Mouse (Mus musculus): Measurements from ENCODE around the gene Sptbn1. TPM values are rescaled to one million over a fixed set of nuclear protein-coding genes. Genes with fewer than 3 reads are reported as not detected.

Gene Sptbn1
- 86.5 and 91.3 TPM in 2 replicates for total RNA-seq (2023)

DNA sequence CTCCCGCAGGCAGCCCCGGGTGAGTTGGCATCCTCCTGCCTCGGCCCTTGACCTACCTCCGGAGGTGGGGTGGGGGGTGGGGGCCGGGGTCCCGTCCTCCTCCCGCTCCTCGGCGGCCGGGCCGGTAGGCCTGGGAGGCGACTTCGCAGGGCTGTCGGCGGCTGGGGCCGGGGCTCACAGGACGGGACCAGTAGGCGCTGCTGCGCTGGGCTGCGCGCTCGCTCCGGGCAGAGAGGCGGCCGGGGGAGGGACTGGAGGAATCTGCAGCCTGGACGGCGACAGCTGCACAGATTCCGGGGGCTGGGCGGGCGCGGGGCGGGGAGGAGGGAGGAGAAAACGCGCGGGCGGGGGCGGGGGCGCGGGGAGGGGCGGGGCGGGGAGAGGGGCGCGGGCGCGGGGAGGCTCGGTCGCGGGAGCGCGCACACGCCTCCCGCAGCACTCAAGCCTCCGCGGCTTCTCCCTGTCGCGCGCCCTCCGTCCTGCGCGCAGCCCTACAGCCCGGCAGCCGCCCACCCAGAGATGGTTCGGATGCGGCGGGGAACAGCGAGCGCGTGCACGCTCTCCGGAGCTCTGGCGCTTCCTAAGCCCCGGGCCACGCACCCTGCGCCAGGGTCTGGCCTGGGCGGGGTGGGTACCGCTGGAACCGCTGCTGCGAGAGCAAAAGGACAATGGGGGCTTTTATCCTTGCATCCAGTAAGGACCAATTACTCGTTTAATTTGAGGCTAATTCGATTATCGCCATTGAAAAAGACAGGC is at the start of gene Sptbn1:
Gene Sptbn1 (minus strand): TSS at position 284 of the 756 bp plus-strand sequence.

Other genes with a start within 250 kb of the Sptbn1 start
- gene Eml6, start 242.1 kb downstream of the Sptbn1 start, total RNA-seq (2023) = 0.76 and 0.88 TPM in 2 replicates
- gene 4930505A04Rik, start 203.7 kb upstream of the Sptbn1 start, total RNA-seq (2023) = not detected in 2 replicates

Data from neutrophil, adult 65 days (primary cell).